Mouse (Mus musculus): ENCODE measurements at regions not wholly inside any gene's neighbourhood (a gene's known extent, or its start where the extent isn't known, plus 50 kb on each side); places are given as distances from the start of the nearest gene placed in this dataset.
"Not testable (repeated sequence)": the region's sequence is repeated elsewhere in the genome, so short reads cannot be mapped to it uniquely, and the experiment has no call there.

GRCm38 (mm10) chr3:7306800-7307199 is 686.6 kb upstream of the 1700008P02Rik start:
- peak; percentile 17 for DNase-seq (ENCODE audit: low spot score)

GRCm38 (mm10) chr3:7298511-7298910 is 678.3 kb upstream of the 1700008P02Rik start:
- no peak for DNase-seq (ENCODE audit: low spot score)

DNA sequence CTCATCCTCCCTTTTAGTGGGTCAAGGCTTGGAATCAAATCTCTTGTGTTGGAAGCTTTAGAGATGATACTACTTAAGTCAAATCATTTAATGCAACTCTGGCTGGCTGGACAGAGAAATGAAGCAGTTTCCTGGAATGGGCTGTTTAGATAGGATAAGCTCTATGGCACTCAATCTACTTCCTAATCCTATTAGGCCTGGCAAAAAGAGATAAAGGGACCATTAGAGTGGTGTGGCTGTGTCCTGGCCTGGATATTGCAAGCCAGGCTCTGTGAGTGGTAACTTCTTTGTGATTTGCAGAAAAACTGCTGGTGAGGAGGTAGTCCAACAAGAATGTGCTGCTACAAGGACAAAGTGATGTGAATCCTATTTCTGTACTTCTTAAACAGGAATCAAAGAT is 670.8 kb upstream of the 1700008P02Rik start:
- DNase-seq (ENCODE audit: low spot score): no peak

DNA sequence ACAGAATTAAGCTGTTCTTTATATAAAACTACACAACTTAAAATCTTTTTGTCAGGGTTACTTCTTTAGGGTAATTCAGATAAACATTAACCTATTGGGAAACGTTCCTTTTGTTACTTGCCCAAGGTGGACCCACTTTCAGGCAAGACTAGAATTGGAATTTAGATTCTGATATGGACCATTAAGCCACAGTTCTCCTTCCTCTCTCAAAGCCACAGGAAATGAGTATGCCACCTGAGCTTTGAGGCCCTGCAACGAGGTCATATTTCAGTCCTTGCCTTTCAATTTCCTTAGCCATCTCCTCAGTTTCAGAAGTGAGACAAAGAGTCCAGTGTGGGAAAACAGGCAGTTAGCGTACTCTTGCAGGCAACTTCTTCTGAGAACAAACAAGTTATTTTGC is 637.3 kb upstream of the 1700008P02Rik start:
- no peak for DNase-seq (ENCODE audit: low spot score)

DNA sequence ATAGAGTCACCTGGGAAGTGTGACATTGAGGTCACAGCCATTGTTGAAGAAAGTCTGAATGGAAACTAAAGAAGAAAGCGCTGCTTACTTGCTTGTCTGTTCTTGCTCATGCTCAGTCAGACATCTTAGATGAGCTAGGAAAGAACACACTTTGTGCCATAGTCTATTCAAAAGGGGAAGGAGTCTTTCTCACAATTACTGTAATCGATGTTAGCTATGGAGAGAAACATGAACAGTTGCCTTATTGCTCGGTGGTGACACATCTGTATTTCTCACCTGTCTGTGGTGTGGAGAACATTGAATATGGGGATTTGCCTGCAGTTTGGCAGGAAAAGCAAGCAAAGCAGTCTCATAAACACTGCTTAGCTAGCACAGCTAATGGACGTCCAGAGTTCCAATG is 628.1 kb upstream of the 1700008P02Rik start:
- no peak for DNase-seq (ENCODE audit: low spot score)

GRCm38 (mm10) chr3:7229769-7230168 is 609.5 kb upstream of the 1700008P02Rik start:
- no peak for DNase-seq (ENCODE audit: low spot score)

- DNase-seq (ENCODE audit: low spot score): not testable (repeated sequence)
These were observed 568.3 kb upstream of the 1700008P02Rik start for GRCm38 (mm10) chr3:7188531-7188930.

DNA sequence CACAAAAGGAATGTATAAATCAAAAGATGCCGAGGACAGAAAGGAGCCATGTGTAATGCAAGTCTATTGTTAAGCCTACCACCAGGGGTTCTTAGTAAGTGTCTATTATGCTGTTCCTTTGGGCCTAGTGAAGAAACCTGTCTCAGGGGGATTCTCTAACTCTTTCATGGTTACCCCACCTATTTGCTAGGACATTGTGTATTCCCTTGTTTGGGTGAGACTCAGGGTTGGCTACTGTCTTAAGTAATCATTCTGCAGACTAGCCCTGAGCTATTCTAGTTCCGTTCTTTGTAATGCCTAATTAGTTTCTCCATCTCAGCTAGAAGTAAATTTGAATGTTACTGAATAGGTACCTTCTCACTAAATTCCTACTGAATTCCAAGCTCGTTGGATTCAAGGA is 546.4 kb upstream of the 1700008P02Rik start:
- no peak for DNase-seq (ENCODE audit: low spot score)

GRCm38 (mm10) chr3:7138996-7139395 is 518.8 kb upstream of the 1700008P02Rik start:
- DNase-seq (ENCODE audit: low spot score): no peak

- DNase-seq (ENCODE audit: low spot score): peak; percentile 6
These were observed 514.5 kb upstream of the 1700008P02Rik start for GRCm38 (mm10) chr3:7134714-7135113.

All from layer of hippocampus, adult 9-10 months (tissue).